Mouse (Mus musculus) cerebellum, postnatal 4 days (tissue): ENCODE measurements around the gene Porcn.

ENCODE experiments used
- DNase-seq, 2 experiments: peaks; one replicate each; pipeline ENCODE4 v3.0.0; 2022; ENCODE audit warnings: low spot score in 2 of 2, mixed read lengths in 1 of 2

Porcn gene

GRCm38 (mm10) chrX:8206694-8207197, 421 bp upstream of the Porcn start:
- DNase-seq = no peak

GRCm38 (mm10) chrX:8205551-8205950, 774 bp downstream of the Porcn start:
- peak in 1 of 2 experiments; percentile 21 for DNase-seq

DNA sequence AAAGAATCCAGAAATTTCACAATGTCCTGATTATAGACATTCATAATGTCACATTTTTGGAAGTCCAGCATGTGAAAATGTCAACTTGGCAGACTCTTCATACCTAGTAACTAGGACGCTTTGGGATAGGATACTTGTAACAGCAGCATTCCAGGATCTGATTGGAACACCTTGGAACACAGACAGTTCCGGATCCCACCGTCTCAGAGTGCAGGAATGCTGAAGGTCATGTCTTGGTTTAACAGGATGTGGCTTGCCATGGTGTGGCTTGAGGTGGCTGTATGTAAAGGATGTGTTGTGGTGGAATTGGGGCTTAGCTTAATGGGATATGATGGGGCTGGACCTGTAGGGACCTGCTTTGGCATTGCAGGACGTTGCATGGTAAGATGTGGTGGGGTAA, 1.2 kb downstream of the Porcn start:
- DNase-seq = no peak

DNA sequence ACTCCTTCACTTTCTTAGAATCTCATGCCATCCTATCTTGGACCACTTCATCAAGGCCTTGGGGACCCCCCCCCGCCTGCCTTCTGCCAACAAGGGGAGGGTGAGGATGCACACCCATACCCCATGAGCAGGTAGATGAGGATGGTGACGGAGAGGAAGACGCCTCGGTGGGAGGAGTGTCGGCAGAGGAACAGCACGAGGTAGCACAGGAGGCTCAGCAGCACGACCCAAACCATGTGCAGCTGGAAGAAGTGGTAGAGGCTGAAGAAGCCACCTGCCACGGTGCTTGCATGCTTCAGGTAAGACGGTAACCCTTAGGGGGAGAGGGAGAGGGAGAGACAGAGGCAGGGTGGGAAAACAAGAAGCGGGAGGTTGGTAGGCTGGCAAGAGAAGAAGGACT, 2.2 kb downstream of the Porcn start:
- DNase-seq = no peak

- DNase-seq = no peak
Observed at GRCm38 (mm10) chrX:8203105-8203504, 3.2 kb downstream of the Porcn start.

GRCm38 (mm10) chrX:8193419-8193723, 13.0 kb downstream of the Porcn start, which contains the start of gene Ebp:
Ebp (minus strand) TSS chrX:8193512.
- DNase-seq = no peak

GRCm38 (mm10) chrX:8192640-8193418, 13.5 kb downstream of the Porcn start:
- DNase-seq = peak; percentile 52 to 74

DNA sequence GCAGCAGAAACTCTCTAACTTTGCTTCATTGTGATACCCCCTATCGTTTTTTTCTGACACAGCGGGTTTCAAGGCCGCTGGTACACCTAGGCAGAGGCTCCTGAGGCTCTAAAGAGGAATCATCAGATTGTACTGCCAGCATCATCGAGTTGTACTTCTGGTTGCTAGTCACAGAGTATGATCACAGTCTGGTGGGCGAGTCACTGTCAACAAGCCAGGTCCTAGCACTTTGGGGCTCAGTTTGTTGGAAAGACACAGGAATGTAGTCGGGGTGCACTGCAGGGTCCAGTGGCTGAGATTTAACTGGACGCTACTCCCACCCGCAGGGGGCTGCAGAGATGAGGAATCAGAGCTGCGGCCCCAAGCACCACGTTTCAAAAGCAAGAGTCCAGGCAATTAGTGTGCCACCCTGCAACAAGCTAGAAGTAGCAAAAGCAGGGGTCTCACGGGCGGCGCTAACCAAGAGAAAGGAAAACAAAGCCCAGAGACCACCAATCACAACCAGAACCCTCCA, 14.1 kb downstream of the Porcn start:
- DNase-seq = no peak

GRCm38 (mm10) chrX:8182871-8183540, 23.3 kb downstream of the Porcn start:
- DNase-seq = no peak

GRCm38 (mm10) chrX:8179646-8180045, 26.7 kb downstream of the Porcn start:
- DNase-seq = no peak

GRCm38 (mm10) chrX:8178871-8179270, 27.5 kb downstream of the Porcn start:
- no peak for DNase-seq

DNA sequence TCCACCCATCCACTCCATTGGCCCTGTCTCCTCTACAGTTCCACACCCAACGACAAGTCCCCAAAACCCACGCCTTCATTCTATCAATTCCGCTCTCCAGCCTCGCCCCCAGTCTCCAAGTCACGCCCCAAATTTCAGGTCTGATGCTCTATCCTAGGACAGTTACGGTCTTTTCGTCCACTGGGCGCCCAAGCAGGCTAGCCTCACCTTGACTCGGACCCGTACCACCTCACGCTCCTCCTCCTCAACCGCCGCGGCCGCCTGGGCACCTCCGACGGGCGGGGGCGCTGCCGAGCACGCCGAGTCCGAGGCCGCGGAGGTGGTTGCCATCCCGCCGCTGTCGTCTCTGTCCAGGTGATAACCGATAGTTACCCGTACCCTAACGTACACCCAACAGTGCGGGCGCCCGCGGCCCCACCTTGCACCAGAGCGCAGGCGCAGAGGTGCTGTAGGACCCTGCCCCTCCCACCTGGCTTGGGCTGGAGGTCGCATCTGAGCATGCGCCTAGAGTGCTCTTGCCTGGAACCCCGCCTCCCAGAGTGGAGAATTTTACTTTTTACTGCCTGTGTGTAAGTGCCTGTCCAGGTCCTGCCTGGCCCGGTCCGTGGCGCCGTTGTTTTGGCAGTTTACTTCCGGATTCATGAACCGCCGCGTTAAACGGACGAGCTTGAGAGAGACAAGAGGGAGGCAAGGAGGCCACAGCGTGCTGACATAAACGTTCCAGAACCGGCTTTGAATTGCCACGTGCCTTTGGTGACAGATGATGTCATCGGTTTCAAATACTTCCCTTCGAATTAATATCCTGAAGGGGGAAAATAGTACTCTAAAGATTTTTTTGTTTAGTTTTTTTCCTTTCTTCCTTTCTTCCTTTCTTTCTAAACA, 30.6 kb downstream of the Porcn start, which contains the start of gene Tbc1d25:
Gene Tbc1d25, minus strand, starts transcription at position 678 of the 882 bp plus-strand sequence.
- DNase-seq = peak; percentile 52 to 71

- DNase-seq = no peak
Observed at GRCm38 (mm10) chrX:8175169-8175503, 31.2 kb downstream of the Porcn start.

GRCm38 (mm10) chrX:8167716-8168647, 38.3 kb downstream of the Porcn start:
- no peak for DNase-seq

DNA sequence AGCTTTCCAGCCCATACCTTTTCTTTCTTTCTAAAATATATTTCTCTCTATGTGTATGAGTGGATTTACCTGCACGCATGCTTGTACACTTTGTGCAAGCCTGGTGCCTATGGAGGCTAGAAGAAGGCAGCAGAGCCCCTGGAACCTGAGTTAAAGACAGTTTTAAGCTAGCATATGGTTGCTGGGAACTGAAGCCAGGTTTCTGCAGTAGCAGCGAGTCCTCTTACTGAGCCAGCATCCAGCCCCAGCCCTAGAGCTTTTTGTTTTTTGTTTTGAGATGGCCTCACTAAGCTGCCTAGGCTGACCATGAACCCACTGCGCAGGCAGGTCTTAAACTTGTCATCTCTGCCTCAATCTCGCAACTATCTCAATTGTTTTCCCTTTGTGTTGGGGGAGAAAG, 41.9 kb downstream of the Porcn start:
- no peak for DNase-seq

DNA sequence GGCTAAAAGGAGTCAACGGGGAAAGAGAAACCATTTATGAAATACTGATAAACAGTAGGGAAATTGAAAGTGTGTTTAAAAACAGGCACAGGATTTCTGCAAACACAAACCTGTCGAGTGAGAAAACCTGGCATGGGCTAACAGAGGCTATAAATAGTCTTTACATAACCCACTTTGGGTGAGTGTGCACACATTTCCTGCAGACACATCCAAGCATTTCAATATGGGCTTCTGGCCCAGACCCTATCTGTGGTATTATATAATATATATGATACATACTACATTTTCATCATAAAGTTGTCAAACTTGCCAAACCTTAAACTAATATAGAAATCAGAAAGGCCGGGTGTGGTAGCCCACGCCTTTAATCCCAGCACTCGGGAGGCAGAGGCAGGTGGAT, 43.2 kb downstream of the Porcn start:
- DNase-seq = no peak

- DNase-seq = peak; percentile 37 to 76
Observed at GRCm38 (mm10) chrX:8145153-8145991, 61.0 kb downstream of the Porcn start, which contains the start of gene Rbm3. Rbm3 (minus strand) TSS chrX:8145880.
